Mouse (Mus musculus): ENCODE data around the gene Hs2st1.
A peak's percentile ranks its signal among the peaks of the same experiment; 100 is the strongest.

Gene Hs2st1

DNA sequence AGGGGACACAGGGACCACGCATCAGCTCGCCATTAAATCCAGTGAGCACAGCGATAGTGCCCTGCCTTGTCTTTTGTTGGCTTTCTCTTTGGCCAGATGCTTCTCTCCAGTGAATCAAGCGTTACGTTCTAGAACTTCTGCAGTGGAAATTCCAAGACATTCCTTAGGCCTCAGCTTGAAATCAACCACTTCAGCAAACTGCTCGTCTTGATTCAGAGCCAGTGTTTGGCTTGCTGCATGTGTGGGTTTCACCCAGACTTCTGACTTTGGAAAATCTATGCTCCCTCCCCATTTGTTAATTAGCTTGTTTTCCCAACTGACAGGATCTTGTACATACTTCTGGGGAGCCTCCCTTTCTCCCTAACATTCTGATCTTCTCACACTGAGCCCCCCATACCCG is 16.8 kb upstream of the Hs2st1 start:
- DNase-seq (ENCODE audit: low spot score), result peak; percentile 32

DNA sequence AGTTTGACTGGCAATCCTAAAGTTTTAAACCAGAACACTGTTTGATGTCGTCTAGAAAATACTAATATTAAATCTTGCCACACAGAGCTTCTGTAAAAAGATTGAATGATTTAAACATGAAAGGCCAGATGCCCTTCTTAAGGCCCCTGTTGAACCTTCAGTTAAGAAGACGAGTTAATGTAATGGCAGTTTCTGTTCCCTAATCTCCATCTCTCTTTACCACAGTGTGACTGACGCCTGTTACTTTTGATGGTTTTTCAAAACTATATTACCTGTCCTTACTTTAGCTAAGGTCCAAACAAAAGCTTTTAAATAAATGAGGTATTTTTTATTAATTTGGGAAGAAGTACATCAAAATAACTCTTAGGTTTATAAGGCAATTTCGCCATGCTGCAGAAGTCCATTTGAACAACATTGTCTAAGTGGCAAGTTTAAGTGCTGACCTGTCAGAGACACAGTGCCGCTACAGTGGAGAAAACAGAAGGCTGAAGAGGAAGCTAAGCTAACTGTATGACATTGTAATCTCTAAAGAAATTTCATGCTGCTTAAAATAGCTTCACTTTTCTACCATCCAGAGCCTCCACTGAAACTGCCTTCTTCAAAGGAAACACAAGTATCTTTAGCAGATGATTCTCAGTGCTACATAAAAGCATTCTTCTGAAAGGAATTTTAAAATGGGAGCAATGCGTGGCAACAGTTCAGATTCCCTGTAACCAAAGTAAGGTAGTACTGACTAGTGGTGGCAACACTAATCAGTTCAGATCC is 15.0 kb upstream of the Hs2st1 start:
- DNase-seq (ENCODE audit: low spot score), result no peak

GRCm38 (mm10) chr3:144583789-144584188 is 13.8 kb upstream of the Hs2st1 start:
- no peak for DNase-seq (ENCODE audit: low spot score)

DNA sequence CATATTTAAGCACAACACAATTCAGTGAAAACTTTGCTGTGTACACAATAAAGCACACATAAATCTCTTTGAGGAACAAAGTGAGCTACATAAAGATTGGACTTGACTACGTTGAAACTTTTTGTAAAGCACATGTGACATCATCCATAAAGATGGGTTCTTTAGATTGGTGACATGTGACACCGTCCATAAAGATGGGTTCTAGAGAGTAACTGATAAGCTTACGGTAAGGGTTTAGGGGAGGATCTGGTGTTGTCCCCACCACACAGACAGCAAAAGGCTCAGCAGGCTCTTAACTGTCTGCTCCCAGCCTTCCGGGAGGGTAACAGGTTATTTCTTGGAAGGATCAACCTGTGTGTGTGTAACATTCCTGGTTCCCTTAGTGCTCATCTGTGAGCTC is 12.3 kb upstream of the Hs2st1 start:
- DNase-seq (ENCODE audit: low spot score), result no peak

DNA sequence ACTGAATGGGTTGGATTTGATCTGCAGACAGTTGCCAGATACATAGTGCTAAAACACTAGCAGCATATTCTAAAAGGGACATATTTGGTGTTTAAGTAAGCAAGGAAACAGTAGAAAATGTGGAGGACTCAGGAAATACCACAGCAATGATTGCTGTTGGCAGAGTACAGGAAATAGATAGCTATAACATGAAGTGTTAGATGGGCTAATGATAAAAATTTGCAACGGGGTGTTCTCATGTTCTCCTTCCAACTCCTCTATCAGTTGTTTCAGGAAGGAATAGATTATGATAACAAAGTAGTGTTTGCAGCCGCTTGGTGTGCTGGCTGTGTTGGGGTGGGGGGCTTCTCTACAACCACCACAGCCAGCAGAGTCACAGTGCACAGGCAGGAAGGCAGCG is 11.9 kb upstream of the Hs2st1 start:
- DNase-seq (ENCODE audit: low spot score), result no peak

- DNase-seq (ENCODE audit: low spot score), result no peak
These were observed 10.3 kb upstream of the Hs2st1 start for GRCm38 (mm10) chr3:144580281-144580680.

DNA sequence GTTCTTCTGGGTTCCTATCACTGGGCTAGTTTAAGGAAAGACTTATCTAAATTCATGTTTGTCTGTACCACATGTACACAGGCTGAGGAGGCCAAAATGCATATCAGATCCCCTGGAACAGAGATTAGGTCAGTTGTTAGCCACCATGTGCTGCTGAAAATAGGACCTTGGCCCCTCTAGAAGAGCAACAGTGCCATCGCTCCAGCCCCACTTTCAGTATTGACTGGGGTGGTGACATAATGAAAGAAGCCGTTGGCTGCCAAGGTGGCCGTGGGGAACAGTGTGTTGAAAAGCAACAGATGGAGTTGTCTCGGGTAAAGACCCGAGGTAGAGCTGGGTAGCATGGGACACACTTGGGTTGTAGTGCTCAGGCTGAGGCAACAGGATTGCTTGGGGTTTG is 9.8 kb upstream of the Hs2st1 start:
- DNase-seq (ENCODE audit: low spot score), result no peak

- DNase-seq (ENCODE audit: low spot score), result no peak
These were observed 8.9 kb upstream of the Hs2st1 start for GRCm38 (mm10) chr3:144578921-144579320.

DNA sequence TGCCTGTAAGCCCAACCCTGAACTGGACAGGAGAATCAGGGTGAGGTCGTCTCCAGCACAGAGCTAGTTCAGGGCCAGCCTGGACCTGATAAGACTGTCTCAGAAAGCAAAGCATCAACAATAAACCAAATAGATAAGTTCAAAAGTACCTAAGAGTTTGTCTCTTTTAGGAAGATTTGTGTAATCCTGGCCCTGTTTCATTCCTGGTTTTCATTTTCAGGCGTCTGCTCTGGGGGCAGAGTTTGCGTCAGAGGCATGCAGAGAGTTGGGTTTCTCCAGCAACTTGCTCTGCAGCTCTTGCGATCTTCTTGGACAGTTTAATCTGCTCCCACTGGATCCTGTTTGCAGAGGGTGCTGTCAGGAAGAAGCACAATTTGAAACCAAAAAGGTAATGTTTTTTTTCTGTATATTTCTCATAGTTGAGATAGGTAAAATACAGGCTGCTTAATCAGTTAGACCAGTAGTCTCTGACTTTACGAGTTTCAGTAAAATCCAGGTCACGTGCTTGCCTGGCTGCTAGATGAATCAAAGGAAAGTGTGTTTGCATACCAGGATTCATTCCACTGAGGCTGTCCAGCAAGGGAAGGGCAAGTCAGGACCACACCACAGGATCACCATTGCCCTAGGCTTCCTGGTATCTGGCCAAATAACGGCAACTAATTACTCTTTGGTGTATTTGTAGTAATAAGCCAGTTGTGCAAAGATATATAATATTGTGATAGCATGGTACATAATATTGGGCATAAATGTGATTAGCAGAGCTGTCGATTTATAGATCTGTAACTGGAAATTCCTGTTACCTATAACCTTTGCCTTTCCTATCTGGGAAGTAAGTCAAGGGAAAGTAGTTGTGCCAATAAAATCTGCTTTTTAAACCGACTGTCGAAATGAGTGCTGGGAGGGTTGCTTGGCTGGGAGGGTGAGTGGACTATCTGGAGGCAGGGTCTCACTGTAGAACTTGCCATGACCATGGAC is 7.7 kb upstream of the Hs2st1 start:
- peak; percentile 41 for DNase-seq (ENCODE audit: low spot score)

DNA sequence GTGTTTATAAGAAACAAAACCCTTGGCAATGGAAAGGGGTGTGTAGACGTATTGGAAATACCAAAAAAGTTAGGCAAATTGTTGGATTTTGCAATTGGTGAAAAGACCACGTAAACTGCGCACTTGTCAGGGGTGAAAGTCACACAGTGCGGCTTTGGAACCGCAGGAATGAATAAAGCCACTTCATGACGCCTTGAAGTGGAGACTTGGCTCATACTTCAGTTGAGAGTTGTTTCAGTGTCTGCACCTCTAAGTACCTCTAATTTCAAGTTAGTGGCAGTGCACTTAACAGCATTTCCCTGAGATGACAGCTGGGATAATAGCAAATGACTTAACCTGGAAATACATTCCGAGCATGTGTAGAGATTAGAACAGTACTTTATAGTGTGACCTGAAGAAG is 4.3 kb upstream of the Hs2st1 start:
- no peak for DNase-seq (ENCODE audit: low spot score)

DNA sequence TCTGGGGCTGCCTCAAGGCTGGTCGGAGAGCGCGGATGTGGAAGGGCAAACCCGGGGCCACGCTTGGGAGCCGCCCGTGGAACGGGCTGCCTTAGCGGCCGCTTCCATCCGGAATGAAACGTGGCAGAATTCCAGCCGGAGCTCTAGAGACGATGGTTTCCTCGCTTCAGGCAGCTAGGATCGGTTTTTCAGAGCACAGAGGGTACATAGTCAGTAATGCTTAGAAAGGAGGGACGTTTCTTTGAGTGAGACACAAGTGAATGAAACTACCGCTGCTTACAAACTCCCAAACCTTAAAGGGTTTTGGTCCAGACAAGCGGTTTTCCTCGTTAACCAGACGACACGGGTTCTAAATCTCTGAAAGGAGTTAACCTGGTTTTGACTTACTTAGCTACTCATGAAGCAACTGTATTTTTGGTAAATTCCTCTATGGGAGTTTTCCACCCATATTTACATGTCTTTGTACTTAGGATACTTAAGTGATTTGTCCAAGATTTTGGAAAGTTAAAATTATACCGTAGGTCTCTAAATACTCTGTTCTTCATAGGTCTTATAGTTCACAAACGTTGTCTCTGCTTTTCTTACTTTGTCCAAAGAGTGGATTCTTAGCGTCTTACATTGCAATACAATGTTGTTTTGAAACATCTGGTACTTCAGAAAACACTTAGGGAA is 971 bp upstream of the Hs2st1 start:
- no peak for DNase-seq (ENCODE audit: low spot score)

- peak; percentile 44 for DNase-seq (ENCODE audit: low spot score)
These were observed 495 bp downstream of the Hs2st1 start for GRCm38 (mm10) chr3:144569401-144569971.

DNA sequence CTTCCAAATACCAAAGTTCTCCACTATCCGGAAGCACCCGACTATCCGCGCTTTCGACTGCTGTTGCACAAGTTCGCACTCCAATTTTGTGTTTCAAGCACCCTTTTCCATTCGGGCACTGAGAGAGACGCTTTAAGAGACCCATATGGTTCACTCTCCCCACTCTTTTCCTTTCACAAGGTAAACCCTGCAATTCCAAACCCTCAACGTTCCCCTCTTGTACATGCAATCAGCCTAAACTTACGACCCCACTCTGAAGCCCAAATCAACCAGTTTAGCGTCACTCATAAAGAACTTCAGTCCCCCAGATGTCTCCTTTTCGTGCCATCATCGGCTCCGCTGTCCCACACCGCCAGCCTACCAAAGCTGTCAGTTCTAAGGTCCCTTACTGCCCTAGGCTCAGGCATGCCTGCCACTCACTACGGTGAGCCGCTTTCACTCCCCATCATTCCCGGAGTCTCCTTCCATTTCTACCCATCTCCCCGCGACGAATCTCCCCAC is 1.1 kb downstream of the Hs2st1 start:
- DNase-seq (ENCODE audit: low spot score), result peak; percentile 17

DNA sequence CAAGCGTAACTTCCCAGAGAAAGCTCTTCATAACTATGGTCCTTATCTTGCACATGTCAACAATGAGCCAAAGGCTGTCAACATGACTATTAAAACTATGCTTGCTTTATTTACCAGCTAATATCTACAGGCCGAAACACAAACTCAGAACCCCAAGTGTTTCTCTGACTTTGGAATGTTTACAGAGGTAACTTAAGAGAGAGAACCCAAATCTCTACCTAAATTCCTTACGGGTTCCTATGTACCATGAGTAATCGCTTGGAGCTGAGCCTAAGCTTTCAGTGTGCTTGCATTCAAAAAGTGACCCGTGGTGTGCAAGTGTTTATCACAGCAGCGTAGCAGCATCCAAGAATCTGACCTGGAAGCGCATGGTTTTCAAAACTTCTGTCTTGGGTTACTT is 4.8 kb downstream of the Hs2st1 start:
- no peak for DNase-seq (ENCODE audit: low spot score)

DNA sequence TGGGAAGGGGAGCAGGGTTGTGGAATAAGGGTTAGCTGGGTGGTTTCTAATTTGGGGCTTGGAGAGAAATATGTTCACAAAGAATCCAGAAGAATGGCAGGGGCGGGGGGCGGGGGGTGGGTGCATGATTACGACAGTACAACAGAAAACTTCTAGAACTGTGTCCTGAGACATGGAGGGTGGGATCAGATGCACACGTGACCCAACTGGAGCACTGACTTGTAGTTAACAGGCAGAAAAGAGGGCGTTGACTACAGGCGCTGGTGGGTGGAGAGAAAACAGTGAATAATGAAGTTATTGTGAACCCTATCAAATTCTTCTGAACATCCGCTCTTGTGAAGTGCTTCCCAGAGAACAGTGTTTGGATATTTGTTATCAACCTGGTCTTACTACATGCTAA is 6.1 kb downstream of the Hs2st1 start:
- no peak for DNase-seq (ENCODE audit: low spot score)

- no peak for DNase-seq (ENCODE audit: low spot score)
These were observed 8.3 kb downstream of the Hs2st1 start for GRCm38 (mm10) chr3:144561511-144562250.

DNA sequence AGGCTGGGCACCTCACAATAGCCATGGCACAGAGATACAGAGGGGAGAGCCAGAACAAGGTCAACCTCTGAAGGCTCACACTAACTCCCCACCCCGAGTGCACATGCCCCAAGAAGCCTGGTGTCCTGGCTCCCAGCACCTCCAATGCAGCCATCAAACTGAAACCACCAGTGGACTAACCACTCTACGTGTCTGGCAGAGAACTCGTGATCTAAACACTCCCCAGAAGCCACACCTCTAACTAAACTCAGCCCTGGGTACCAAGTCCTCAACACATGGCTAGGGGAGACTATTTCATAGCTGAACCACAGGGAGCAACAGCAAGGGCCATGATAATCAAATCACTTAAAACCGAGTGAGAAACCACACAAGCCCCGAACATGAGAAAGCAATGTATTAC is 11.7 kb downstream of the Hs2st1 start:
- no peak for DNase-seq (ENCODE audit: low spot score)

DNA sequence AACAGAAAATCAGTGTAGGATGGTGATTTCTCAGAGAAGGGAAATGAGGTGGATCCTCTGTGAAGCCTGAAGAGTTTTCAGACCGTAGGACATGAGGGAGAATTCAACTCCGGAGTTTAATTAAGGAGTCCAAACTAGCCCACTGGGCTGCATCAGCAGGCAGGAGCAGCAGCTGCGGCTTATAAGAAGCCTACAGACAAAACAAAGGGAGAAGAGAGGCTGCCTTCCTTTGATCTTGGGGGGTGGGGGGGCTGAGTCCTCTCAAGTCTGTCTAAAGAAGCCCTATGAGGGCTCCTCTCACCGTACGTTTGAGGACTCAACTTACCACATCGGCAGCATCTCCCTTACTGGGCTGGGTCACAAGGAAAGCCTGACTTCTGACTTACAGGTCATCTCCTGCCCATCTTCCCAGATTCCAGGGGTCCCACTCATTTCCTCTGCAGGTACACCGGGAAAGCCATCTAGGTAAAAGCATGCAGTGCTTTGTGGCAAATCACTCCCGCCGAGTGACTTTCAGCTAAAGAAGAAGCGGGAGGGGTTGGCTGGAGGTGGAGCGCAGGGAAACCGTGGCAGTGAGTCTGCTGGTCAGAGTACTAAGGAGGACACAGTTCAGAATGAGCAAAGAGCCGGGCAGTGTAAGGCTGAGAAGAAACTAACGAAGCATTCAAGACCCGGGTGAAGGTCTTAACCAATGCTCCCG is 13.2 kb downstream of the Hs2st1 start:
- no peak for DNase-seq (ENCODE audit: low spot score)

DNA sequence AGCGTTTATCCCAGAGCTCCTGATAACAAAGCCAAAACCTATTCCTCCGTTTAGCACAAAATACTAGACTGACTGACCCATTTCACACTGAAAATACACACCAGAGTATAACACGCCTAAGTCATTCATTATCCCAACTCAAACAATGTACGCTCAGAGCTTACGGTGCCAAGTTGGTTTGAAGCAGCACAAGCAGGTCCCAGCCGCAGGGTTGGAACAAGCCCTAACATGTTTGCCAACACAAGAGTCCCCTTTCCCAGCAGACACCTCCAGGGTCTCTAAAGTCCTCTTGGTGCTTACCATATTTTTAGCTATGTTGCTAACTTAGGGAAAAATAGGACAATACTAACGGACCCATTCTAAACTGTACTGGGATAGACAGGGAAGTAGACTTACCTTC is 14.8 kb downstream of the Hs2st1 start:
- no peak for DNase-seq (ENCODE audit: low spot score)

GRCm38 (mm10) chr3:144554503-144554902 is 15.5 kb downstream of the Hs2st1 start:
- DNase-seq (ENCODE audit: low spot score), result no peak

GRCm38 (mm10) chr3:144553942-144554341 is 16.0 kb downstream of the Hs2st1 start:
- no peak for DNase-seq (ENCODE audit: low spot score)
